Mouse (Mus musculus): ENCODE results near the gene Pacsin1.

DNA sequence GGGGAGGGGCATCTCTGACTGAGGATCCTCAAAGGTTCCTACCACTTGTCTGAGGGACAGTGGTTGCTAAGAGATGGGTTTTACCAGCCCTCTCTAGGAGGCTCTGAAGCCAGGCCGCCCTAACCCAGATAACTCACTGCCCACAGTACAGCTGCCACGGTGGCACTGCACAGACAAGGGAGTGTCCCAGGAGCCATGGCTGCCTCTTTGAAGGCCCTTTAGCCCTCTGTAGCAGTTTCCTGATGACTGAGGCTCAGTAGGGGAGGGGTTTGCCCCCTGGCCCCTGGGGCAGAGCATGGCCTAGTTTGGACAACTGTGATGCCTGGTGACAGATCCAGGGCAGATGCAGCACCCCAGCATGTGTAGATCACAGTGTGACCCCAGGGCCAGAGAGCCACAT lies 45.5 kb downstream of the Pacsin1 start:
- TF ChIP-seq TAL1 (IDR thresholded peaks at IDR 0.05; ENCODE audit: low read length) (no peak), GATA1 (IDR thresholded peaks at IDR 0.05; ENCODE audit: low read length) (no peak)
